In the genomic region with DNA sequence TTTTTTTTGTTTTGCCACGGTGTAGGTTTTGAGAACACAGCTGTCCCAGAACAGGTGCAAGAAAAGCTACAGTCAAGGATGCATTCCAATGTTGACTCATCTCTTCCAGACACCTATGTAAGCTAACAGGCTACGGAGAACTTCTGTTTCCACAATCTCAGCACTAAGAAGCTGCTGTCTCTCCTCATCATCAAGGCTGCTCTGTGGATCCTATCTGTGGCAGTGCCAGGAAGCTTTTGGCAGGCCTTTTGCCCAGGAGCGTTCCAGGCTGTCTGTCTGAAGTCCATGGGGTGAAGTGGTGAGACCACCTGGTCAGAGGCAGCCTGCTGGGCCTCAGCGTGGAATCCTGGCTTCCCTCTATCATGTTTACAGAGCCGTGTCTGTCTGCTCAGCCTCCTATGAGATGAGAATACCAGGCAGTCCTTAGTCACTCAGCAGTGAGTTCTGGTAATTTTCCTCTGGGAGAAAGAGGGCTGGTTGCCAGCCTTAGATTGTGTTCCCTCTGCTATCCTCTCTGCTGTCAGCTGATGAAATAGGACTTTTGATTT, we compare ENCODE assay signal across 8 mouse cellular contexts.
DNase-seq lines count a peak whose midpoint lies in the region; ATAC-seq and TF ChIP-seq lines count a peak whose summit lies in the region.

No protein-coding gene starts in this region.

- H3K9ac ChIP-seq in liver, adult 2 months (ENCODE audit: low read depth, low read length): no peak overlapping the region
- no peak overlapping the region for H3K9ac ChIP-seq in liver, embryonic 12.5 days

- no peak overlapping the region for H3K4me2 ChIP-seq in liver, embryonic 12.5 days

- no peaks in the 10 kb centered on the region for H3K27me3 ChIP-seq in liver, adult 2 months (ENCODE audit: control insufficient read depth, insufficient read depth, low read length)
- no peaks in the 10 kb centered on the region for H3K27me3 ChIP-seq in liver, embryonic 12.5 days (replicated peaks)

- H3K27ac ChIP-seq in liver, adult 2 months (replicated peaks; ENCODE audit: insufficient read depth, low read depth, low read length): 0 out of 2 replicates have a peak overlapping the region, but pooled peaks have one; percentile 32
- H3K27ac ChIP-seq in liver, embryonic 12.5 days: no peak overlapping the region

- H3K4me1 ChIP-seq in liver, adult 2 months (ENCODE audit: control insufficient read depth, insufficient read depth, low read length): no peaks in the 10 kb centered on the region
- no peaks in the 10 kb centered on the region for H3K4me1 ChIP-seq in liver, embryonic 12.5 days

- H3K4me3 ChIP-seq in liver, adult 2 months (ENCODE audit: insufficient read depth, low read depth, low read length): no peak overlapping the region
- no peak overlapping the region for H3K4me3 ChIP-seq in liver, embryonic 12.5 days

- H3K9me3 ChIP-seq in liver, embryonic 12.5 days (replicated peaks): no peaks in the 10 kb centered on the region

- TF ChIP-seq POLR2A in liver, adult 2 months (IDR thresholded peaks at IDR 0.05; ENCODE audit: extremely low read depth, insufficient read depth, low read length): no peak
- no peak for TF ChIP-seq POLR2A in brain, embryonic 14.5 days (IDR thresholded peaks at IDR 0.05; ENCODE audit: borderline replicate concordance, extremely low read depth, insufficient read depth, insufficient read length, poor library complexity, severe bottlenecking)

- ATAC-seq in liver, embryonic 12.5 days: no peak
- no peak for ATAC-seq in activated CD4-positive, CD25-positive, alpha-beta regulatory T cell, adult 4 months

- H3K79me2 ChIP-seq in liver, adult 2 months (ENCODE audit: control insufficient read depth, insufficient read depth, low read length): no peaks in the 10 kb centered on the region

- no peak for TF ChIP-seq CTCF in liver, adult 2 months (IDR thresholded peaks at IDR 0.05; ENCODE audit: low read depth, low read length)
- TF ChIP-seq CTCF in brain, embryonic 14.5 days (IDR thresholded peaks at IDR 0.05; ENCODE audit: borderline replicate concordance, extremely low read depth, insufficient read depth, insufficient read length): no peak

- DNase-seq in liver, adult 2 months (ENCODE audit: extremely low read depth, low read depth, low spot score): peak; percentile 36
- DNase-seq in brain, embryonic 14.5 days (ENCODE audit: low read depth): peak; percentile 60
- DNase-seq in heart, adult 9 months (ENCODE audit: low spot score in 2 of 2): peak; percentile 64
- DNase-seq in kidney, postnatal 25 days: peak; percentile 52 to 58
- peak; percentile 33 for DNase-seq in lung, postnatal 10 days
- no peak for DNase-seq in urinary bladder, adult 2 months (ENCODE audit: low spot score)

- H3K36me3 ChIP-seq in liver, adult 2 months (ENCODE audit: control insufficient read depth, insufficient read depth, low read length): no peaks in the 10 kb centered on the region
- H3K36me3 ChIP-seq in liver, embryonic 12.5 days: no peaks in the 10 kb centered on the region

- WGBS in liver, adult 2 months: 49% methylated on average over 5 of the region's 5 CpGs
- WGBS in liver, embryonic 12.5 days (ENCODE audit: insufficient replicate concordance): 52% methylated on average over 5 of the region's 5 CpGs
